Mouse (Mus musculus) testis, postnatal 10 days (tissue): Measurements from ENCODE around the gene Mxd1.

Experiments
- DNase-seq: peaks from one replicate; pipeline ENCODE4 v3.0.0; 2021; ENCODE audit warnings: low spot score

The Mxd1 gene

GRCm38 (mm10) chr6:86646143-86646542 lies 22.8 kb downstream of the Mxd1 start:
- DNase-seq, result no peak

- no peak for DNase-seq
Measured at GRCm38 (mm10) chr6:86645551-86645950, 23.4 kb downstream of the Mxd1 start.

- DNase-seq, result no peak
Measured at GRCm38 (mm10) chr6:86644775-86645400, 24.1 kb downstream of the Mxd1 start.

- no peak for DNase-seq
Measured at GRCm38 (mm10) chr6:86641716-86642115, 27.2 kb downstream of the Mxd1 start.

- DNase-seq, result no peak
Measured at GRCm38 (mm10) chr6:86640776-86641175, 28.2 kb downstream of the Mxd1 start.

- DNase-seq, result no peak
Measured at GRCm38 (mm10) chr6:86640161-86640560, 28.8 kb downstream of the Mxd1 start.

GRCm38 (mm10) chr6:86639180-86640160 lies 29.5 kb downstream of the Mxd1 start:
- no peak for DNase-seq

GRCm38 (mm10) chr6:86638434-86638833 lies 30.5 kb downstream of the Mxd1 start:
- no peak for DNase-seq

GRCm38 (mm10) chr6:86637860-86638259 lies 31.1 kb downstream of the Mxd1 start:
- DNase-seq, result no peak

- DNase-seq, result no peak
Measured at GRCm38 (mm10) chr6:86637171-86637835, 31.7 kb downstream of the Mxd1 start.

GRCm38 (mm10) chr6:86636495-86636894 lies 32.5 kb downstream of the Mxd1 start:
- no peak for DNase-seq

- DNase-seq, result no peak
Measured at GRCm38 (mm10) chr6:86630141-86630540, 38.8 kb downstream of the Mxd1 start.

GRCm38 (mm10) chr6:86627946-86628345 lies 41.0 kb downstream of the Mxd1 start, which contains the start of gene Asprv1:
Gene Asprv1, plus strand, starts transcription at chr6:86628164.
- peak; percentile 53 for DNase-seq

- no peak for DNase-seq
Measured at GRCm38 (mm10) chr6:86624074-86625030, 44.6 kb downstream of the Mxd1 start.

- DNase-seq, result no peak
Measured at GRCm38 (mm10) chr6:86623201-86623600, 45.8 kb downstream of the Mxd1 start.

GRCm38 (mm10) chr6:86615301-86615700 lies 53.7 kb downstream of the Mxd1 start:
- DNase-seq, result no peak

- DNase-seq, result no peak
Measured at GRCm38 (mm10) chr6:86610714-86611113, 58.2 kb downstream of the Mxd1 start.

- no peak for DNase-seq
Measured at GRCm38 (mm10) chr6:86609235-86609634, 59.7 kb downstream of the Mxd1 start.

- no peak for DNase-seq
Measured at GRCm38 (mm10) chr6:86607471-86607870, 61.5 kb downstream of the Mxd1 start.

- DNase-seq, result no peak
Measured at GRCm38 (mm10) chr6:86606289-86606688, 62.7 kb downstream of the Mxd1 start.

GRCm38 (mm10) chr6:86605260-86605659 lies 63.7 kb downstream of the Mxd1 start:
- no peak for DNase-seq
